Mouse (Mus musculus) midbrain, embryonic 13.5 days (tissue): ENCODE measurements around the gene Lrrc28. TPM values are rescaled to one million over a fixed set of nuclear protein-coding genes. Genes with fewer than 3 reads are reported as not detected.
A peak's percentile ranks its signal among the peaks of the same experiment; 100 is the strongest.
"Not testable (repeated sequence)": the region's sequence is repeated elsewhere in the genome, so short reads cannot be mapped to it uniquely, and the experiment has no call there.

ENCODE experiments used
- ATAC-seq: fragments of 200-750 bp; cut with Nextera tagmentation; 2 replicates; pipeline ENCODE4 v1.8.0; 2017; ENCODE audit warnings: mild to moderate bottlenecking, moderate TSS enrichment, moderate library complexity
- H3K27ac ChIP-seq: fragments of 300-500 bp; sonication (generic); 2 replicates; pipeline ENCODE4 v1.5.1; 2015; ENCODE audit warnings: inconsistent platforms, mild to moderate bottlenecking, moderate library complexity
- H3K27me3 ChIP-seq: fragments of 300-500 bp; sonication (generic); 2 replicates; pipeline ENCODE4 v1.6.1; 2015; ENCODE audit warnings: mild to moderate bottlenecking, inconsistent platforms
- H3K36me3 ChIP-seq: fragments of 300-500 bp; sonication (generic); 2 replicates; pipeline ENCODE4 v1.6.1; 2015; ENCODE audit warnings: mild to moderate bottlenecking, inconsistent platforms
- H3K4me1 ChIP-seq: fragments of 300-500 bp; sonication (generic); replicated peaks from 2 replicates; pipeline ENCODE4 v1.6.1; 2015; ENCODE audit warnings: inconsistent platforms
- H3K4me2 ChIP-seq: fragments of 300-500 bp; sonication (generic); replicated peaks from 2 replicates; pipeline ENCODE4 v1.6.1; 2015; ENCODE audit warnings: moderate library complexity, mild to moderate bottlenecking, inconsistent platforms
- H3K4me3 ChIP-seq: fragments of 300-500 bp; sonication (generic); replicated peaks from 2 replicates; pipeline ENCODE4 v1.5.1; 2015; ENCODE audit warnings: mild to moderate bottlenecking, inconsistent platforms
- H3K9ac ChIP-seq: fragments of 300-500 bp; sonication (generic); replicated peaks from 2 replicates; pipeline ENCODE4 v1.6.1; 2015; ENCODE audit warnings: mild to moderate bottlenecking, inconsistent platforms
- H3K9me3 ChIP-seq: fragments of 300-500 bp; sonication (generic); 2 replicates; pipeline ENCODE4 v1.6.1; 2016; ENCODE audit warnings: mild to moderate bottlenecking, inconsistent platforms
- WGBS: fragments of 180-500 bp; shearing (Covaris S2); methylation state at CpG from one replicate; pipeline ENCODE4 v1.1.7; 2015; 5-methylcytosine and 5-hydroxymethylcytosine counted together
- polyA plus RNA-seq: library from polyadenylated mRNA; unstranded; fragments of >200 nt; fragmentation: Nextera tagmentation; extraction: Ambion mirVana; gene quantifications from 2 replicates; pipeline ENCODE4 v1.2.1, GENCODE M21; 2015

The Lrrc28 gene
- polyA plus RNA-seq, 1 experiment from 2014 or later: 34.4 TPM

DNA sequence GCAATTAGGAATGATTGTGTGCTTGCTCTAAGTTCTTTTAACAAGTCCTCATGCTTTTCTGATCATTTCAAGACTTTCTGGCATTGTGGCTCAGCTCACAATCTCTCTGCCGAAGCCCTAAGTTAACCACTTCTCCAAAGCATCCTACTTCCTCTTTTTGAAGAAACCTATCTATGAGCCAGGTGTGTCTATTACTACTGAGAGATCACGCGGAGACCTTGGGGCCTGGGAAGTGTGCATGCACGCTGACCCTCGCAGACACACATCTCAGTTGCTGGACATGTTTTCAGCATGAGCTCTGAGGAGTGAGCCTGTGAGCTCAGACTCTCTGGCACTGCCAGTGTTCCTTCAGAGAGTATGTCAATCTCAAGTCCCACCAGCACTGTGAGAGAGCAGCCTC lies 98.8 kb downstream of the Lrrc28 start:
- Histone ChIP-seq H3K9me3 (no peaks in the 10 kb centered on the region), H3K27me3 (no peaks in the 10 kb centered on the region), H3K4me1 (peaks cover 7% of the 10 kb centered on the region; the same call in 1 of the 2 replicates), H3K4me3 (no peak overlapping the region), H3K27ac (no peak overlapping the region), H3K9ac (no peak overlapping the region), H3K4me2 (no peak overlapping the region), H3K36me3 (no peaks in the 10 kb centered on the region)
- ATAC-seq: no peak
- WGBS: 92% methylated on average over 5 of the region's 5 CpGs

DNA sequence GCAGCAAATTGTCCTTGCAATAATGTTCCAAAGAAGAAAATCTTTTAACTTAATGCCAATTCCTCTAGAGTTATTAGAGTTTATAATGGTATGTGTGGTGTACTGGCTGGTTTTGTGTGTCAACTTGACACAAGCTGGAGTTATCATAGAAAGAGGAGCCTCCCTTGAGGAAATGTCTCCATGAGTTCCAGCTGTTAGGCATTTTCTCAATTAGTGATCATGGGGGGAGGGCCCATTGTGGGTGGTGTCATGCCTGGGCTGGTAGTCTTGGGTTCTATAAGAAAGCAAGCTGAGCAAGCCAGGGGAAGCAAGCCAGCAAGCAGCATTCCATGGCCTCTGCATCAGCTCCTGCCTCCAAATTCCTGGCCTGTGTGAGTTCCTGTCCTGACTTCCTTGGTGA lies 100.5 kb downstream of the Lrrc28 start:
- no peak overlapping the region for H3K27ac ChIP-seq
- ATAC-seq: no peak
- H3K4me3 ChIP-seq: no peak overlapping the region
- H3K4me2 ChIP-seq: no peak overlapping the region
- H3K4me1 ChIP-seq: peaks cover 7% of the 10 kb centered on the region; the same call in 1 of the 2 replicates
- no peak overlapping the region for H3K9ac ChIP-seq
- no peaks in the 10 kb centered on the region for H3K27me3 ChIP-seq
- H3K9me3 ChIP-seq: no peaks in the 10 kb centered on the region
- no peaks in the 10 kb centered on the region for H3K36me3 ChIP-seq

DNA sequence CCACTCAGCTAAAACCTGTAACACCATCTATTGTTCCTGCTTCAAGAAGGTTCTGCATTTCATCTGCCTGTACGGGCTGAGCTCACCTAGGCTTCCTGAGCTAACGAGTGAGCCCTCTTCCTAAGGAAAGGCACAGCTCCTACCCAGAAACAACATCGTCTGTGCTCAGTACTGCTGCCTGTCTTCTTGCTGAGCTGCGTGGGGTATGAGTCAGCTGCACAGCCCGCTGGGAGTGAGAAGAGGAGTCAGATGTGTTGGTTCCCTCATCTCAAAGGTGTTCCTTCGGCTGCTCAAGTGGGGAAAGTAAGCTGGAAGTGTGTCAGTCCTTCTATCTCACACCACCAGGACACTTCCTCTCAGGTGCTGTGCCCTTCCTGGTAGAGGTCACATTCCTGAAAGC lies 101.4 kb downstream of the Lrrc28 start:
- Histone ChIP-seq H3K27me3 (no peaks in the 10 kb centered on the region), H3K4me1 (0 out of 2 replicates have a peak, but pooled peaks cover 1% of the 10 kb centered on the region), H3K9ac (no peak overlapping the region), H3K27ac (no peak overlapping the region), H3K4me2 (no peak overlapping the region), H3K9me3 (no peaks in the 10 kb centered on the region), H3K36me3 (no peaks in the 10 kb centered on the region), H3K4me3 (no peak overlapping the region)
- 60% methylated on average over 6 of the region's 6 CpGs for WGBS
- no peak for ATAC-seq

DNA sequence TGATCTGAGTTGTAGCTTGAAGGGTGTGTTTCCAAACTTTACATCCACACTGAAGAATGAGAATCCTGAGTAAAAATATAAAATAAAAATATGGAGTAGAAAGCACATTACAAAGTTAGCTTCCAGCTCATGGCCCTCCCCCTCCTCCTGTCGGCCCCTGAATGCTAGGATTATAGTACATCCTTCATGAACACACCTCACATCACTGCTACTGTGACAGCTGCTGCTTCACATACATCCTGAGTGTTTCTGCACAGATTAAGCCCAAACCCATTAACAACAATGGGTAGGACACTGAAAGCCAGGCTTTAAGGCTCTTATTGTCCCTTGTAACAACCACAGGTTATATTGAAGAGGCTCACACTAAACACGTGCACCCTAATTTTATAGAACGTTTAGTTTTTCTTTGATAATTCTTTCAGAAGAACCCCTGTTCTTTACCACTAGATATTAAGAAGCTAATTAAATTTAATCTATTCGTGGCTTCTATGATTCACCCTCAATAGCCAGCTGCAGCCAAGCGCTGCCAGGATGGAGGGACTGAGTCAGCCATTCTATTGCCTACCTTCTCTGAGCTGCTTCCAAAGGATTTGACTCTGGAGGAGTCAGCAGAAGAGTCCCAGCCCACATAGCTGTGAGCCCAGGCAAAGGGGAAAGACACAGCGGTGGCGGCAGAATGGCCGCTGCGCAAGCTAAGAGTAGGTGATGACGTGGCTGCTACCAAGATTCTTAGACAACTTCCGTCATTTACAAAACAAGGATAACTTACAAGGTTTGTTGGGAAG lies 108.3 kb downstream of the Lrrc28 start:
- Histone ChIP-seq H3K36me3 (no peaks in the 10 kb centered on the region), H3K27ac (no peak overlapping the region), H3K27me3 (no peaks in the 10 kb centered on the region), H3K9ac (no peak overlapping the region), H3K4me2 (no peak overlapping the region), H3K4me1 (no peaks in the 10 kb centered on the region), H3K4me3 (no peak overlapping the region), H3K9me3 (no peaks in the 10 kb centered on the region)
- WGBS: 79% methylated on average over 11 of the region's 11 CpGs
- no peak for ATAC-seq

DNA sequence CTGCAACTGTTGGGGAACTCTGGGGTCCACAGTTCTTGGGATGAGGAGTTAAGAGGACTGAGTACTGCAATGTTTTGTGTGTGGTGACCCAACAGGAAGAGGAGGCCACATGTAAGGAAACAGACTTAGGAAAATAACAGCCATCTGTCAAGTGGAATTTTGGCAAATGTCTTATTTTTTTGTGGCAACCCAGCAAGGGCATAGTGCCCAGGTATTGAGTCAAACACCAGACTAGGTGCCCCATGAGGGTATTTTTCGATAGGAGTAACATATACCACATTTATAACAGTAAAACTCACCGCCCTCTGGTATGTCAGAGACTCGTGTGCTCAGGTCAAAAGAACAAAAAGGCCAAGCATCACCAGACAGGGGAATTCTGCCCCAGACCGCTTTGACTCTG lies 109.1 kb downstream of the Lrrc28 start:
- WGBS: 88% methylated on average over 4 of the region's 4 CpGs
- ATAC-seq: no peak
- no peak overlapping the region for H3K4me3 ChIP-seq
- no peaks in the 10 kb centered on the region for H3K36me3 ChIP-seq
- H3K27ac ChIP-seq: no peak overlapping the region
- no peaks in the 10 kb centered on the region for H3K4me1 ChIP-seq
- H3K4me2 ChIP-seq: no peak overlapping the region
- no peaks in the 10 kb centered on the region for H3K9me3 ChIP-seq
- H3K27me3 ChIP-seq: no peaks in the 10 kb centered on the region
- no peak overlapping the region for H3K9ac ChIP-seq

DNA sequence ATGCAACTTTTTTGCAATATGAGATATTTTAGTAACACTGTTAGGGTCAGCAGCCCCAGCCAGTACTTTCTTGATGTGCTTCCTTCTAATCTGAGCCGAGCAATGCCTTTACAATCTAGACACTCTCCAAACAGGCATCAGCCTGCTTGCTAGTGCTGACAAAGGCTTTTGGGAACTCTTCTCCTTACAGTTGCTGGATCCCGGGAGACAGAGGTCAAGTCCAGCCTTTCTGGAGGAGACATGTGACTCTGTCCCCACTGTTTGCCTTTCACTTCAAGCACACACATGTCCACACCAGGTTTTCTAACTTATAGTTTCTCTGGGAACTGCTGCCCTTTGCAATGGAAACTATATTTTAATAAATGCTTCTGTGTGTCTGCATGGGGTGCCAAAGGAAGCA lies 114.1 kb downstream of the Lrrc28 start:
- no peak overlapping the region for H3K4me3 ChIP-seq
- WGBS: 61% methylated on average over 2 of the region's 2 CpGs

DNA sequence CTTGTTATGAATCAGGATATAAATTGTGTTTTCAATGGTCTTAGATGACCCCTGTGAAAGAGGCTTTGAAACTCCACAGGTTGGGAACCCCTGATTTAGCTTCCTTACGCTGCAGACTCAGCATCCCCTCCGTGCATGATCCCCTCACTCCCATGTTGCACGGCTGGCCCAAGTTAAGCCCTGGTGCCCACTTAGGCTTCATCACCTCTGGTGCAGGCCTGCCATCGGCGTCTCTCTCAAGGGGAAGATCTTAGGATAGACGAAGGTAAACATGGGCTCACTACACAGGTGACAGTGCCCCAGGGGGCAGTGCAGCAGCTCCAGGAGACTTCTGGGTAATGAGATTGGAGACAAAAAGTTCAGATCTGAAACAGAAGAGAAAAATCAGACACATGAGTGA lies 115.7 kb downstream of the Lrrc28 start:
- no peak overlapping the region for H3K9ac ChIP-seq
- no peak overlapping the region for H3K4me3 ChIP-seq
- 0 out of 2 replicates have a peak, but pooled peaks cover 3% of the 10 kb centered on the region for H3K36me3 ChIP-seq
- H3K4me2 ChIP-seq: no peak overlapping the region
- peaks cover 14% of the 10 kb centered on the region; the same call in 1 of the 2 replicates for H3K4me1 ChIP-seq
- no peak overlapping the region for H3K27ac ChIP-seq
- no peaks in the 10 kb centered on the region for H3K27me3 ChIP-seq
- 81% methylated on average over 6 of the region's 6 CpGs for WGBS
- no peak for ATAC-seq
- no peaks in the 10 kb centered on the region for H3K9me3 ChIP-seq

More for the DNA sequence above, 114.1 kb downstream of the Lrrc28 start:
- peaks cover 14% of the 10 kb centered on the region; the same call in 1 of the 2 replicates for H3K4me1 ChIP-seq
- no peaks in the 10 kb centered on the region for H3K9me3 ChIP-seq
- no peak overlapping the region for H3K27ac ChIP-seq
- no peak overlapping the region for H3K4me2 ChIP-seq
- H3K36me3 ChIP-seq: 0 out of 2 replicates have a peak, but pooled peaks cover 3% of the 10 kb centered on the region
- no peaks in the 10 kb centered on the region for H3K27me3 ChIP-seq
- H3K9ac ChIP-seq: no peak overlapping the region; the same call in 1 of the 2 replicates
- no peak for ATAC-seq

DNA sequence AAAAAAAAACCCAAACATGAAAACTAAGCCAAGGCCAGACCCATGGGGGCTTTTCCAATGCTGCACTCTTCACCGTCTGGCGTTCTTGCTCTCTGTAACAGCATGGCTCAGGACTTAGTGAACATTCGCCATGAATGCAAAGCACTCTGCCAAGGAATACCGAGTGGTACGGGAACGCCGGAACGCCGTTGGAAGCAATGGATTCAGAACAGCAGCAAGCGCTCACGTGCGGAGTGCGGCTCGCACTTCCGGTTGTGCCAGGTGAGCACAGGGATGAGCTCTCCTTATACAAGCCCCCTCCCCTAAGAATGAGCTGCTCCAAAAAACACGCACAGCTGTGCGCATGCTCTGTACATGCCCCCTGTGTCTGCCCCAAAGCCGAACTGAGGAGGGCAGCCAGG lies 116.2 kb downstream of the Lrrc28 start:
- 91% methylated on average over 18 of the region's 18 CpGs for WGBS
- Histone ChIP-seq H3K9me3 (no peaks in the 10 kb centered on the region), H3K9ac (no peak overlapping the region), H3K27me3 (no peaks in the 10 kb centered on the region), H3K4me2 (no peak overlapping the region), H3K4me1 (peaks cover 16% of the 10 kb centered on the region), H3K36me3 (0 out of 2 replicates have a peak, but pooled peaks cover 3% of the 10 kb centered on the region), H3K4me3 (no peak overlapping the region), H3K27ac (no peak overlapping the region)
- ATAC-seq: no peak

DNA sequence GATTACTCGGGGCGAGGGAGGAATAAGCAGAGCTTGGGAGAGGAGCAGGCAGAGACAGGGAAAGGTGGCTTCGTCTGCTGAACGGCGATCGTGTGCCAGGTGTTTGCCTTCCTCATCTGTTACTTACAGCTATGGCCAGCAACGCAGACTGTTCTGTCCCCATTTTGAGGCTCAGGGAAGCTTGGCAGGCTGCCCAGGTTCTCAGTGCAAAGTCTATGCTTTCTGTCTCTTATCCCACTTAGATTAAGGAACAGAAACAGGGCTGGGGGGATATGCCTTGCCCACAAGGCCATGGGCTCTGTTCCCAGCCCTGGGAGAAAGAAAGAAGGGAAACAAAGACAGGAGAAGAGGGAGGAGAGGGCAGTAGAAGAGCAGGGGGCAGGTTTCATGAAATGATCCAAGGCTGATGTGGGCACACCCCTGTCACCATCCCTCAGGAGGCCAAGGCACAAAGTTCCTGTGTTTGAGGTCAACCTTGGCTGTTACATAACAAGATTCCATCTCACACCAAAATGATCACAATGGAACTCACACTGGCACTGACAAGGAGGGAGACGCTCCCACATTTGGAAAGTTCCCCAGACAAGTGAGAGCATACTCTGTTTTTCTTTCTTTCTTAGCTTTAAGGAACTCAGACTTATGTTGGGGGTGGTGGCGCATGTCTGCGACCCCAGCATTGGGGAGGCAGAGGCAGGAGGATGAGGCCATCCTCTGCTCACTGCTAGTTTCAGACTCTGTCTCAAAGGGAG lies 116.8 kb downstream of the Lrrc28 start:
- peak; percentile 43; the same call in 1 of the 2 replicates for ATAC-seq
- 81% methylated on average over 10 of the region's 10 CpGs for WGBS
- peak overlapping the region; percentile 12; the same call in 1 of the 2 replicates for H3K27ac ChIP-seq

DNA sequence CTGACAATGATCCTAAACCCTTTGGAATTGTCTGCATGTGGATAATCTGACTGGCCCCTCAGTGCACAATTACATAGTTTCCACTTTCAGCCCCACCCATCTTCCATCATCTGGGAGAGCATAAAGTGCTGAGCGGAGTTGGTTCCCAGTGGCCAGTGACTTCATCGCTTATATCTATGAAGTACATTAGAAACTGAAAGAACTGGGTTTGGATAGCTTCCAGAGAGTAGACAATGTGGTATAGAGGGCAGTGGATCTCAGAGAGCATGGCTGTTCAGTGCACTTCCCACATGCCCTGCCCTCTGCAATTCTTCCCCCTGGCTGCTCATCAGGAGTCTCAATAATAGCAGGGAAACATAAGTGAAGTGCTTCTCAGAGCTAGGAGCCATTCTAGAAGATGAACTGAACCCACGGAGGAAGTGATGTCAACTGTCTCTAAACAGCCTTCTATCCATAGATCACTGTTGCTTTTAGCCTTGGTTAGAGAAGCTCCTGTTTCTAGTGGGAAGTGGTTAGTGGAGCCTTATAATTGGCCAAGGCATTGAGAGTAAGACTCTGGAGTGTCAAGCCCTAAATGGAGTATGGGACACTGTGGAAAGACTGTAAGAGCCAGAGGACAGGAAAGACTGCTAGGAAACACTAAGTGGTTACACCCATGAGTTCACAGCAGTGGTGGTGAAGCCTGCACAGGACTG lies 119.0 kb downstream of the Lrrc28 start:
- Histone ChIP-seq H3K4me1 (peaks cover 25% of the 10 kb centered on the region), H3K36me3 (0 out of 2 replicates have a peak, but pooled peaks cover 3% of the 10 kb centered on the region), H3K27ac (no peak overlapping the region), H3K4me3 (no peak overlapping the region), H3K4me2 (no peak overlapping the region), H3K9me3 (no peaks in the 10 kb centered on the region), H3K9ac (no peak overlapping the region), H3K27me3 (no peaks in the 10 kb centered on the region)
- 94% methylated on average over 3 of the region's 3 CpGs for WGBS
- ATAC-seq: no peak

More for the DNA sequence above, 116.8 kb downstream of the Lrrc28 start:
- Histone ChIP-seq H3K36me3 (0 out of 2 replicates have a peak, but pooled peaks cover 3% of the 10 kb centered on the region), H3K27me3 (no peaks in the 10 kb centered on the region), H3K9me3 (no peaks in the 10 kb centered on the region), H3K4me2 (no peak overlapping the region), H3K4me3 (no peak overlapping the region), H3K4me1 (peaks cover 22% of the 10 kb centered on the region), H3K9ac (no peak overlapping the region)

DNA sequence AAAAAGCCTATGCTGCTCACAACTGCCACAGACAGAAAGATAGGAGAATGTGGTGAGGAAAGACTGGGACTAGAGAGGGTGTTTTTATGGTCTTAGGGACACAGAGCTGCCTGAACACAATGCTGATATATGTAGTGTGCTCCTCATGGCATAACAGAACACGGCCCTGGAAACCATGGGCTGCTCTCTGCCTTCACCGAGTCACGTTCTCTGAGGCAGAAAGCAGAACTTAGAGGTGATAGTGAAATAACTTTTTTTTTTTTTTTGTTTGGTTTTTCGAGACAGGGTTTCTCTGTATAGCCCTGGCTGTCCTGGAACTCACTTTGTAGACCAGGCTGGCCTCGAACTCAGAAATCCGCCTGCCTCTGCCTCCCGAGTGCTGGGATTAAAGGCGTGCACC lies 121.0 kb downstream of the Lrrc28 start:
- peaks cover 18% of the 10 kb centered on the region for H3K4me1 ChIP-seq
- 94% methylated on average over 8 of the region's 8 CpGs for WGBS
- H3K36me3 ChIP-seq, H3K9me3 ChIP-seq, H3K4me3 ChIP-seq, H3K27me3 ChIP-seq, H3K4me2 ChIP-seq, ATAC-seq, H3K27ac ChIP-seq, H3K9ac ChIP-seq: not testable (repeated sequence)

DNA sequence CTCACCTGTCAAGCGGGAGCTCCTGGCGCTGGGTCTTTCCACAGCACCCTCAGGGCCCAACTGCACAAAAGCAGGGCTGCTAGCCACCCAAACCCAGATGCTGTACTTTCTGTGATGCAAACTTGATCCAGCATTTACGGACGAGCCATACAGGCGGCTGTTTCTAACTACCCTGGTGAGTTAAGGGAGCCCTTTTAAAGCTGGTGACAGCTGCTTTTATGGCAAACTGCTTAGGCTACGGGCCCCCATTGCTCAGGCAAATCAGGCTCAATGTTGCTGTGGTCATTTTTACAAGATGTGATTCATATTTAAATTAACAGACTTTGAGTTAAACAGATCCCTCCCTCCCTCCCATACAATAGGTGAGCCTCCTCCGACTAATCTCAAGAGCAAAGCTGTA lies 121.7 kb downstream of the Lrrc28 start:
- Histone ChIP-seq H3K4me1 (peaks cover 16% of the 10 kb centered on the region), H3K27ac (no peak overlapping the region), H3K9me3 (no peaks in the 10 kb centered on the region), H3K4me2 (no peak overlapping the region), H3K4me3 (no peak overlapping the region), H3K36me3 (0 out of 2 replicates have a peak, but pooled peaks cover 3% of the 10 kb centered on the region), H3K9ac (no peak overlapping the region), H3K27me3 (no peaks in the 10 kb centered on the region)
- ATAC-seq: peak; percentile 17; the same call in 1 of the 2 replicates
- WGBS: 41% methylated on average over 7 of the region's 7 CpGs
